Mouse (Mus musculus) frontal cortex, adult (tissue): ENCODE measurements around the gene C1qtnf9.

Source experiments
- ATAC-seq: cut with Nextera tagmentation; 2 replicates; pipeline ENCODE4 v1.9.2; 2017; ENCODE audit warnings: mild to moderate bottlenecking, moderate library complexity, mixed read lengths; ENCODE audit not compliant: low TSS enrichment

The C1qtnf9 gene

DNA sequence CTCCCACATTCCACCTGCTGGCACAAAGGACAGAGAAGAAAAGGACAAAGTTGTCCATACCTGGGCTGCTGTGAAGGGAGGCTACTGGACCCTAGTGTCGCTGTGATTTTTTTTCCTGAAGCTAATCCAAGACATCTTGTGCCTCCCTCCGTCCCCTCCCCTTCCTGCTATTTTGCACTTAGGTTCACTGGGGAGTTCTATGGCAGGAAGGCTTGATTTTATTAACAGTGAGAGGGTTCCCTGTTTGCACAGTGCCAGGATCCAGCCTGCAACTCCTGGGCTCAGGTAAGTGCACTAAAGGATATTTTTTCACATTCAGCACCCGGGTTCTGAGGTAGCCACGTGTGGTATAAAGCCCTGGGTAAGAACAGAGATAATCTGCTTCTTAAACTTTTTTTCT lies at the start of gene C1qtnf9:
Gene C1qtnf9 (plus strand): TSS at position 251 of the 400 bp plus-strand sequence.
- no peak for ATAC-seq

DNA sequence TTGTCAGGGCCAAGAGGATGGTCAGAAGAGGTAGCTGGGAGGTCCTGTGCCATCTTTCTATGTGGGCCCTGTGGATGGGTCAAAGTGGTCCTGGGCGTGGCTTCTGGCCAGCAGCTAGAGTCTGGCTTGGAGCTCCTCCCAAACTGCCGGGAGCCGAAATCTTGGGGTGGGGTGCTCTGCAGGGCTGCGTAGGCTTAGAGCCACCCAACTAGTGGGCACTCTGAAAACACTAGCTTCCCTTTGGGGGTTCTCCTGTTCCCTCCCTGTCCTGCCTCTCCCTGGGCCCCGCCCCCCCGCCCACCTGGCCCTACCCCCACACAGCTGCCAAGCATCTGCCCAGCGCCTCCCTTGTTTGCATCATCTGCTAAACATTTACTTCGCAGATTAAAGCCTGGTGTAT lies 46.6 kb upstream of the C1qtnf9 start:
- ATAC-seq = no peak

DNA sequence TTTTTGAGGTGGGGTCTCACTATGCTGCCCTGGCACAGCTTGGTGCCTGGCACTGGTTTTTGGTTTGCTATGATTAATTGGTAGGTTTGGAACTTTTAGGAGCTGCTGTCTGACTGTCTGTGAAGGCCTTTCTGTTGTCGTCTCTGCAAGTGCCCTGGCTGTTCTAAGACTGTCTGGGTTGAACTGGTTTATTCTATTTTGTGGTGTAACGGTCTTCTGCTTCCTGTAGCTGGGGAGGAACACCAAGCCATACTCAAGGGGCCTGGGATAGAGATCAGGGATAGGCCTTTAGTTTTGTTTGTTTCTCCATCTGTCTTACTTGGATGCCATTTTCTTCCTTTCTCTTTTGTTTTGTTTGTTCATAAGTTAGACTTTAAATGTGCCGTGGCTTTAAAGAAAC lies 46.0 kb upstream of the C1qtnf9 start:
- no peak for ATAC-seq

DNA sequence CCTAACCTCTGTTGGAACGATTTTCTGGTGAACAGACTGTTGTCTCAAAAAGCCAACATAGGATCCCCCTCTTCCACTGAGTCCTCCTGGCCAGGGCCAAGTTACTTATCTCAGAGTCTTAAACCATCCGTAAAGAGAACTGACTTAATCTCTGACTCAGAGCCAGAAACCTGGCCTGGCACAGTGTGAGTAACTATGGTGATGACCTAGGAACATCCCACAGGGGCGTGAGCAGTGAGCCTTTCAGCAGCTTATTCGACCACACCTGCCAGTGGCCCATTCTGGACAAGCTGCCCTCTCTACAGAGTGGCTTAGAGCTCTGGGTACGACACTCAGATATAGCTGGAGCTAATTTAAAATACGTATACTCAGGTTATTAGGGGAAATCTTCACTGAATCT lies 41.8 kb upstream of the C1qtnf9 start:
- no peak for ATAC-seq

DNA sequence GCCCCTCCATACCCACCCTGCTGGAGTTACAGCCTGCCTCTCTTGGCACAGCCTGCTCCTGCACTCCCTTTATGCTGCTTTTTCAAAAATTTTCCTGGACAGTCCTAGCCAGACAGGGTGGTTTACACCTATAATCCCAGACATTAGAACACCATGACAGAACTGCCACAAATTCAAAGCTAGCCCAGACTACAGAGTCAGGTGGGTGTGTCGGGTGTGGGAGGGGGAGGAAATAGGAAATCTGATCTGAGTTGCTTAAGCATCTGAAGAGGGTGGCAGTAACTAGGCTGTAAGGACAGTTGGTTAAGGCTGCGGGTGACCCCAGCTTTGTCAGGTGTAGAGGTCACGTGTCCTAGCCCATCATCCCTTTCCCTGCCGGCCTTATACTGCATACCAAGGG lies 40.8 kb upstream of the C1qtnf9 start:
- no peak for ATAC-seq

DNA sequence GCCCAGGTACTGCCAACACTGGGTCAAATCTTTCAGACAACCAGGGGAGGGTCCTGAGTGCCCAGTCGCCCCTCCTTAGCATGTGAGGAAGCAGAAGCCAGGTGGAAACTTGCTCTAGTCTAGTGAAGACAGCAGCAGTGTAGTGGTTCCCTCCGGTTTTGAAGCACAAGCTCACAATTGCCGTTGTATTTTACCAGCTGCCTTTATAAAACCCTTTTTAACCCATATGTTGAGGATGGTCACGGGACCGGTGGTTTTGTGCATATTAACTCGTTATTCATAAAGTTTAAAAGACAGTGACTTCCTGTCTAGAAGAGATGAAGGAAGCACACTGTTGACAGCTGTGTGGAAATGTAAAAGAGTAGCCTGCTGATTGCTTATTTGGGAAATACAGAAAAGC lies 35.9 kb upstream of the C1qtnf9 start:
- ATAC-seq = no peak

DNA sequence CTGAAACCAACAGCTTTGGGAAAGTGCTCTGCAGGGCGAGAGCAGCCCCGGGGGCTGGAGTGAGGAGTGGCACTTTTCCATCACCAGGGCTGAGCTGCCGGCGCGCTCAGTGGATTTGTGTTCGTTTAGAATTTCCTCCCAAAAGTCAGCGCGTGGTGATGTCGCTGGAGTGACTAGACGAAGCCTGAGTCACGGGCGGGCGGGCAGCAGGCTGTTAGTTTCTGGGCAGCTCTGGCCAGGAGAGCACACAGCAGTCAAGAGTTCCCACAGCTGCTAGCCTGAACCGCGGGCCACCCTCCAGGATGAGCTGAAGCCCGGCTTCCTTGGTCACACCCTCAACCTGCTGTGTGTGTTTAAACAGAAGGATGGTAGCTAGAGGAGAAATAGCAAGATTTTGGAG lies 35.1 kb upstream of the C1qtnf9 start:
- peak; percentile 82 for ATAC-seq

DNA sequence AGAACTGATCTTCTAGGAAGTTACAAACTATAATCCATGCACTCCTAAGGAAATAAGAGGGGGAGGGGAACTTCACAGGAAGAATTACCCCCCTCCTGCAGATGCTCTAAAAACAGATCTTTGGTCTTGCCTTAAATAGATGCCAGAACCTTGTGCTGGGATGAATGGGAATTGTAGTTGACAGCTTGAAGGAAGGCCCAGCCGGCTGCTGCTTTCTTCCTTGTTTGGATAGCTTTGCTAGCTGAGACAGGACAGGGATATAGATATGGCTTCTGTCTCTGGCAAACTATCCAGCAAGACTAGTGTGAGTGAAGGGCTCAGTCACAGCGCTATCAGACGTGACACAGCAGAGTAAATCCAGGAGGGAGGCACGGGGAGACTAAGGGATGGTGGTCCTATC lies 34.2 kb upstream of the C1qtnf9 start:
- ATAC-seq = no peak

DNA sequence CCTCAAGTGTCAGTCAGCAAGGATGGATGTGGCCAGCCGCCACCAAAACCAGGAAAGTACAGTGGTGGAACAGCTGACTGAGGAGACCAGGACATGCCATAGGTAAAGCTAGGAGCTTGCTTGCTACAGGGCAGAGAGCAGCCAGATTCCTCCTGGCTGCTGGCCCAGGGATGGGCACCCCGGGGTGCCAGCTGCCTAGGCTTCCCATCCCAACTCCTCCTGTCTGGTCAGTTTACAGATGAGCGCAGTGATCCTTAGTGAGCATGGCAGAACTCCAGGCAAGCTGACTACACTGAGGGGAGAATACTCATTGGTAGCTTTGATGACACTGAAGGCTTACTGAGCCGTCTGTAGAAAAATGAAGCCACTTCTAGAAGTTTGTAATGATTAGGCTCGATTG lies 32.7 kb upstream of the C1qtnf9 start:
- no peak for ATAC-seq

DNA sequence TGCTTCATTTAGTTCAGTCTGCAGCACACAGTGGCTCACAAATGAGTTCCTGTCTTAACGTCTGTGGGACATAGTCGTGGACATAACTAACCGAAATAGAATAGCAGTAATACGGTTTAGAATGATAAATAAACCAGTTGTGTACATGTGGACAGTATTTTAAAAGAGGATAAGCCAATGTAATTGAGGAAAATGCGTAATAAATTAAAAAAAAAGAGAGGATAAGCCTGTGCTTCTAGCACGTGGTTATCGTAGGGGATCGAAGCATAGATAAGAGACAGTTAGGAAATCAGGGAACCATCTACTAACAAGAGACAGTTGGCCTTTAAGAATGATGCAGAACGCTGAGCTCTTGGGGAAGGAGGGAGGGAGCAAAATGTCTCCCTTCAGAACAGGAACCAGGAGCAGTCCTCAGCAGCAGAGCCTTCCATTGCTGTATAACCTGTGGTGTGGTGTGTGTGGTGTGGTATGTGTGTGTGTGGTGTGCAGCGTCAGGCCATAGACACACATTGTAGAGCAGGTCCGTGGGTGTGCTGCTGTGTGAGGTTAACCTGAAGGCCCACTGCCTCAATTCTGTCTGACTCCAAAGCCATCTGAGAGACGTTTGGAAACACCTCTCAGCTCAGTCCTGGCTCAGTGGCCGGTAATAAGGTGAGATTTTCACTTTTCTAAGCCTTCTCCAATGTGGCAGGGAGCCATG lies 31.9 kb upstream of the C1qtnf9 start:
- no peak for ATAC-seq

DNA sequence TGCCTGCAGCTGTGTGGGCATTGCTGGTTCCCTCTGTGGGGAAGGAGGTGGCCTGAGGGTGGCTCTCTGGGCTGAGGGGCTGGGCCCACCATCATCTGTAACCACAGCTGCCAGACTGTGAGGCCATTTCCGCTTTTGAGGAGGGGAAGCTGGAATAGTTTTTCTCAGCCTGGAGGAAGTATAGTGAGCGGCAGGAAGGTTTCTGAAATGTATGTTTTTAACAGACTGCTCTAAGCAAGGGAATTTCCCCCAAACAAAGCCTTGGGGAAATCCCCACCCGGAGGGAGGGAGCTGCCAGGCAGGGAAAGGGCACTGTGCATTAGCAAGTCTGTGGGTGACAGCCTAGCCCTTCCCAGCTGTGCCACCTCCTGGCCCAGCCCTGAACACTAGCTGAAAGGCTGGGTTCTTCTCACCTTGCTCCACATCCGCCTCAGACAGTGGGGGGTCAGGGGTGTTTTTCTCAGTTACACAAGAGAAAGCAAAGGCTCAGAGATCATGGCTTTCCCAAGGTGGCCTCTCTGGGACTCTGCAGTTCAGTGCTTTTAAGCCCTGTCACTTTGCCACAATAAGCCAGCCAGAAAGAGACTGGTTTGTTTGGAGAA lies 31.2 kb upstream of the C1qtnf9 start:
- ATAC-seq = no peak

DNA sequence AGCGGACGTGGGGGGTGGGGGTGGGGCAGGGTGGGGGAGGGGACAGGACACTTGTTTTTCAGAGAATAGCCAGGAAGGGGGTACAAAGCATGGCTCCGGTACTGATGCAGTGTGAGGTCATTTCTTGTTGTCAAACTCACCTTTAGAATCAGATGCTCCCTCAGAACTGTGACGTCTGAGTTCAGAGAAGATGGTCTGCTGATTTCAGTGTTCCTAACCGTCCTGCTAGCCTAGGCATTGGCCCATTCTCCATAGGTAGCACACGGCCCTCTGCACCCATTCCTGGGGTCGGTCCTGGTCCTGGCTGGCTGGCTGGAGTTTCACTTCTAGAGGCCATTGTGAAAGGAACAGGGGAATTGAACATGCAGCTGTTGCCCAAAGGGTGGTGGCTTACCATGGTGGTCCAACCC lies 30.7 kb upstream of the C1qtnf9 start:
- ATAC-seq = no peak

DNA sequence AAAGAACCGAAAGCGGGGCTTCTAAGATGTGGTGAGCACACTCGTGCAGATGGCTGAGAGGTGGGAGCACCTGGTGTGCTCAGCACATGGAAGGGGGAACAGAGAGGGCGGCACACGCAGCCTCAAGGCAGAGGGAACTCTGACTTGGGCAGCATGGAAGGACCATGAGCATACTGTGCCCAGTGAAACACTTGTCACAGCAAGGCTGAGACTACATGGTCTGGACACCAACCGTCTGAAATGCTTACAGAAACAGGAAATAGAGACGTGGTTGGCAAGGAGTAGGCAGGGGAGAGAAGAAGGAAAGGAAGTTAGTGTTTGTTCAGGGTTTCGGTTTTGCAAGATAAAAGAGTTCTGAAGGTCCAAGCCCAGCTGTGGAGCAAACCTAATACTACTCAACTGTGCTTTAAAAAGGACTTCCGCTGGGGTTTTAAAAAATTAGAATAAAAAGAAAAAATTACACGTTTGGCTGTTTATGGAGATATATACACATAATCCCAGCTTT lies 29.4 kb upstream of the C1qtnf9 start:
- ATAC-seq = no peak

DNA sequence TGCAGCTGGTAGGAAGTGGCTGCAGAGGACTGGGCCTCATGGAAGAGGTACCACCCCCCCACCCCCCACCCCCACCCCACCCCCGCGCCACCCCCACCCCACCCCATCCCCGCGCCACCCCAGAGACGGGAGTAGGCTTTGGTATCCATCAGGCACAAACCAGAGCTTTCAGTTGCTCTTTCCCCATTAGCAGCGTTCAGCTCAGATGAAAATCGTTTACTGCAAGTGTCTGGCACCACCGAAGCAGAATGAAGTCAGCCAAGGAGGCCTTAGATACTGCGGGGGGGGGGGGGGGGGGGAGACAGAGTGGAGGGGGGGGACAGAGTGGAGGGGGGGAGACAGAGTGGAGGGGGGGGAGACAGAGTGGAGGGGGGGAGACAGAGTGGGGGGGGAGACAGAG lies 28.8 kb upstream of the C1qtnf9 start:
- no peak for ATAC-seq

DNA sequence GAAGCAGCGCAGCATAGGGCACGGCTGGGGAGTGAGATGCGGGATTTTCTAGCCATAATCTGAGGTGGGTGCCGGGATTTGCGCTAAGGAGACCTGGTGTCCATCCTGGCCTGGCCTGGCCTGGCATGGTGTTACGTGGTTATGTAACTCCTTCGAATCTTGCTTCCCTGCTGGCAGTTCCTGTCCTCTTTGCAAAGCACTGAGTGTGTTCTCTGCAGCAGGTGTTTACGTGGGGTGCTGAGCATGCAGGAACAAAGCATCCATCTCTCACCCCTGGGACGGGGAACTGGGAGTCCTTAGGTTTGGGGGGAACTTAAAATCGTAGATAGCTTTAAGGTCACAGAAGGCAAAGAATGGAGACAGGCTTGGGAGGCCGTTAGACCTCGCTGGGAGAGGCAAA lies 28.3 kb upstream of the C1qtnf9 start:
- no peak for ATAC-seq

DNA sequence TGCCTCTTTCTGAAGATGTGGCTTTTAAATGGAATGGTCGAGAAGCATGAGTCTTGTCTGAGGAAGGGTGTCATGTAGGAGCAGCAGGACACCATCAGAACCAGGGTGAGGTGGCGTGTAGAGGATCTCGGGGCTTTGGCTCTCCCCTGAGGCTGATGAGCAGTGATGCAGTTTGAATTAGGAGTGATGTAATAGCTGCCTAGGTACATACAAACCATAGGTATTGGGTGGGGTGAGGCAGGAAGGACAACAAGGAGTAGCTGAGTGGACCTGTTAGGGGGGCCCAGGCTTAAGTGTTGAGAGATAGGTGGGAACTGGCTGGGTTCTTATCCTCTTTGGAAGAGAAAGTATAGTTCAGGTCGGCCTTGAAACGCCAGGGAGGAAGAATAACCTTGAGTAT lies 27.4 kb upstream of the C1qtnf9 start:
- no peak for ATAC-seq

DNA sequence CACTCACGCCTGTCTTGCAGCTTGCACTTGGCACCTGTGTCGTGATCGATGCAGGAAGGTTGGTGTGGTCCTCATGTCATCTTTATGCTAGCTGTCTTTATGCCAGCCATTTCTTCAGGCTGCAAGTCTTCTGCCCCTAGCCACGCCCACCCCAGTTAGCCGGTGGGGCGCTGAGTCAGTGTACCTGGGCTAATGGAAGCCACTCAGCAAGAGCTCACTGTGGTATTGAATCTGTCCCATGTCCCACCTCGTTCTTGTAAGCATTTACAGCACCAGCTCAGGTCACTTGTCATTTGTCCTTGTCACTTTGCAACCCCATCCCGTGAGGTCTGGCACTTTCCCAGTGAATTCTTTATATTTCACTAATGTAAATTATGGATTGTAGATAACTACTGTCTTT lies 26.9 kb upstream of the C1qtnf9 start:
- no peak for ATAC-seq

DNA sequence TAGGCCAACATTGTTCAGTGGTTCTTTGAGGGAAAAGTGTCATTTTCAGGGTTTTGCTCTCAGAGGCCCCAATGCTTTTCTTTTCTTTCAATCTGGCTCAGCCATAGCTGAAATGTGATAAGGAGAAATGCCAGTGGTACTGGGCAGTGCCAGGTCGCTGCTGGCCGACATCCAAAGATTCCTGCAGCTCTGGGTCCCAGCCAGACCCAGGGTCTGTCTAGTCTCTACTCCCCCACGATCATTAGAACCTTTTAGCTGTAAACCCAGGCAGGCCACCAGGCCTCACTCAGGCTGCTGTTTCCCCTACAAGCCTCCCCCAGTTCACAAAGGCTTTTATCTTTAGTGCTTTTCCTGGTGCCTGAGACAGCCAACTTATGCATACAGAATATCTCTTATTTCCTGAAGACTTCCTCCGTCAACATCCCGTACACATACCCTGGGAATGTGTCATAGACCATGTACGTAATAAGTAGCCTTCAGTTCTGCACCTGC lies 26.4 kb upstream of the C1qtnf9 start:
- ATAC-seq = no peak

DNA sequence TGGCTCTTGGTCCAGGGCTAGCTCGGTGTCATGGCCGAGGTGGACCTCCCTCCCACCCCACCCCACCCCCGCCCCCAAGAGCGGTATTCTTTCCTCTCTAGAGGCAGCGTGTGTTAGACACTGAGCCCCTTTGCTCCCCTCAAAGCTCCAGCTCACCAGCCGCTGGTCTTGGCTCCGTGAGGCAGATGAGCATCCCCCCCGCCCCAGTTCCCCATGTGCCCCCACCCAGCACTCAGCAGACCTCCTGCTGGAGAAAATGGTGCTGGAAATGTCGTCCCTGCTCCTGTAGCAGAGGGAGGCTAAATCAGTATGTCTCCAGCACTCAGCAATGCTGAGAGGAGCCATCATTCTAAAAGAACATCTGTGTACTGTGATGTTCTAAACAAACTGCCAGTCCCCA lies 24.3 kb upstream of the C1qtnf9 start:
- no peak for ATAC-seq

DNA sequence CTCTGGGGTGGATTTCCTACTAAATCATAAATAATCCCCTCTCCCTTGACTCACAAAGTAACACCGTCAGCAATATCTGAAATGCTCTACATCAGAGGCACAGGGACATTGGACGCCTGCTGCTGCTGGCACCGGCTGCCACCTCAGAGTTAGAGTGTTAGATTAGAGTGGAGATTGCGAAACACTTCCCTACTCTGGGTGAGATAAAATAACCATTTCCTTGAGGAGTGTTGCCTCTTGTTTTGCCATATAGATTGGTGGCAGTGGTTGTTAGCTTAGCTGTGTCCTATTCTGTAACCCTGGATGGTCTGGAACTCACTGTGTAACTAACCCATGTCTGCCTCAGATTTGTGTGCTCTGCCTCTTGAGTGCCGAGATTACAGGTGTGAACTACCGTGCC lies 22.7 kb upstream of the C1qtnf9 start:
- ATAC-seq = no peak

DNA sequence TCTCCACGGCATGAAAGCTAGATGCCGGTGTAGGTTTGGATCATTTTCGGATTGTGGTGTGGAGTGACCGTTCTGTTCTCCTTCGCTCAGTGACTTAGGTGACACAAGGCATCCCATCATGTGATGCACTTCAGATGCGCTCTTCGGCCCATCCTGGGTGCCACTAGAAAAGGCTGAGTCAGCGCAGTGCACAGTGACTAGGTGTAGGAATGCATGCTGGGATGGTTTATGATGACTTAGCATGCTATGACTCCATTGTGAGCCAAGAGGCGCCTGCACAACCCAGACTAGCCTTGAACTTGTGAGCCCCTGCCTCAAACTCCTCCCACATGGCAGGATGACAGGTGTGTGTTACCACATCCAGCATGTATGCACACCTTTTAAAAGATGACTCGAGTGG lies 21.8 kb upstream of the C1qtnf9 start:
- ATAC-seq = no peak

DNA sequence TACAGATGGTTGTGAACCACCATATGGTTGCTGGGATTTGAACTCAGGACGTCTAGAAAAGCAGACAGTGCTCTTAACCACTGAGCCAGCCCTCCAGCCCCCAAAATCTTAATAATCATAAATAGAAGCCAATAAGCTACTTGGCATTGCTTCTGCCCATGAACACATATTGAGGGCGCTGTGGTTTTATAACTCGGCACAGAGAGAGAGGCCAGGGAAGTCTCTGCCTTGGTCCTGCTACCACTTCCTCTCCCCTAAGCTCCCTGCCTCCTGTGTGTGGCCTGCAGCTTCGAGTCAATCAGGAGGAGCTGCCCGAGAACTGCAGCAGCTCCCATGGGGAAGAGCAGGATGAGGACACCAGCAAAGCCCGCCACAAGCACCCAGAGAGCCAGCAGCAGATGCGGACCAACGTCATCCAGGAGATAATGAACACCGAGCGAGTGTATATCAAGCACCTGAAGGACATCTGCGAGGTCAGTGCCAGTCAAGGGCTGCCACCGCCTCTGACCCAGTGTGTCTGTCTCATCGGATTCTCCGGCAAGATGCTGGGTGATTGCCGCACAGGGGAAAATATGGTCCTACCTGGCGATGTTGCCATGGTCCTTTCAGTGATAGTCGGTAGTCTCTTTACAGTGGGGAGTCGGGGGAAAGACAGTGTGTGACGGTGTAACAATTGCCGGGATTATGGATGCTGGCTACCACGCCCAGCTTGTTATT lies 20.6 kb upstream of the C1qtnf9 start:
- no peak for ATAC-seq

DNA sequence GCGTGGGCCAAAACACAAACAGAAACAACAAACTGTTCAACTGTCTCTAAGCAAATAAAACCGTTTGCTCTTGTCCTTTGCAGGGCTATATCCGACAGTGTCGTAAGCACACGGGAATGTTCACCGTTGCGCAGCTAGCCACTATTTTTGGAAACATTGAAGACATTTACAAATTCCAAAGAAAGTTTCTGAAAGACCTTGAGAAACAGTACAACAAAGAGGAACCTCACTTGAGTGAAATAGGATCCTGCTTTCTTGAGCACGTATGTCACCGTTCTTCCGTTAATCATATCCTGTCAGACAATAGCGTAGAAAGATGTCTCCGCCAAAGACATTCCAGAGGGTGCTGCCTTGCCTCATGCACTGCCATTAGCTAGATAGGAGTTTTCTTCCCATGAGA lies 18.1 kb upstream of the C1qtnf9 start:
- ATAC-seq = no peak
